Mouse (Mus musculus) kidney, postnatal 25 days (tissue): ENCODE measurements around the gene Prickle2.

Experiments used
- DNase-seq, 2 experiments: peaks; one replicate each; pipeline ENCODE4 v3.0.0; 2021; ENCODE audit warnings: mixed read lengths in 2 of 2

Prickle2 gene

DNA sequence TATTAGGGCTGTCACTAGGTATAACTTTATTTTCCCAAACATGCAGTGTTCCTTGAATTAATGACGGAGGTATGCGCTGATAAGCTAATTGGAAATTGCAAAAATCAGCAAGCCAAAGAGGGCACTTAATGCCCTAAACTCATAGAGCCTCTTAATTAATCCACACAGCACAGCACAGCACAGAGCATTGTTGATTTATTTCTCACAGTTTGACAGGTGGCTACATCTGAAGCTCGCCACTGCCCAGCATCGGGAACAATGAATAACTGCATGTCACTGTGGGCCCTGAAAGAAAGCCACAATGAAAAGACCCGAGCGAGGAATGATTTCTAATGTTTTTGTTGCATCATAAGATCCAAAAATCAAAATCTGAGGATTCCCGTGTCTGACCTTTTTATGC is 359.2 kb downstream of the Prickle2 start:
- no peak for DNase-seq

DNA sequence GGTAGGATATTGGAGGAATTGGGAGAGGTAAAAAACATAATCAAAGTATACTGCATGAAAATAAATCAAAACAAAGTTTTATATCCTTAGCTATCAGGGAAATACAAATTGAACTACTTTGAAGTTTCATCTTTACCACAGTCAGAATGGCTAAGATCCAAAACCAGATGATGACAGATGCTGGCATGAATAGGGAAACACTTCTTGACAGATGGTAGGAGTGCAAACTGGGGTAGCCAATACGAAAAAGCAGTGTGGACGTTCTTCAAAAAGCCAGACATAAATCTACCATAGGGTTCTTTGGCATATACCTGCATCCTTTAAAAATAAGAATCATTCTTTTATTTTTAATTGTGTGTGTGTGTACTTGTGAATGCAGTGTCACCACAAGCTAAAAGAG is 360.8 kb downstream of the Prickle2 start:
- no peak for DNase-seq

DNA sequence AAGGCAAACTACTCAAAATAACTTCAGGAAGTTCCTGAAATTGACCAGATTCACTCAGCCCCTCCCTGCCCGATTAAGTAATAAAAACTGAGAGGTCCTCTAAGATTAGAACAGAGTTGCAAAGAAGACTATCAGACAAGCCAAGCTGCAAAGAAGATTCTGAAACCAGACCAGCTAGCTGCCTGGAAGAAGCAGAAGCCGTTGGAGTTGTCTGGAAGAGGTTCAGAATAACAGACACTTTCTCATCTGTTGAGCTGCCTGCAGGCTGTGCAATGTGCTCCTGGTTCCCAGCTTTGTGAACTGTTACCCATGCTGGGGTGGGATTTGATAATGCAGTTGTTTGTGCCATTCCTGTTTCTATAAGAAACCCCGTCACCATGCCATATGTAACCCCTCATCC is 361.4 kb downstream of the Prickle2 start:
- DNase-seq: no peak
